Mouse (Mus musculus): ENCODE data around the gene Git2. TPM values are rescaled to one million over a fixed set of nuclear protein-coding genes. Genes with fewer than 3 reads are reported as not detected.

Gene Git2
- polyA plus RNA-seq, 1 experiment from 2014 or later, result 35.2 TPM

Small RNAs within 50 kb of the gene (microRNA-seq; reads per million reads assigned to microRNA genes)
- gene Mir7028, result not detected

Other genes with a start within 250 kb of the Git2 start
- gene Fam222a, start 207.5 kb downstream of the Git2 start, polyA plus RNA-seq (2014; fragmentation: Nextera tagmentation; extraction: Ambion mirVana), result 2.4 and 2.5 TPM in 2 replicates
- 0.53 and 0.55 TPM in 2 replicates for gene Trpv4, start 117.1 kb downstream of the Git2 start, polyA plus RNA-seq (2014; fragmentation: Nextera tagmentation; extraction: Ambion mirVana)
- 69.0 and 73.9 TPM in 2 replicates for gene Gltp, start 84.5 kb downstream of the Git2 start, polyA plus RNA-seq (2014; fragmentation: Nextera tagmentation; extraction: Ambion mirVana)
- gene Tchp, start 67.8 kb downstream of the Git2 start, polyA plus RNA-seq (2014; fragmentation: Nextera tagmentation; extraction: Ambion mirVana), result 14.5 and 16.1 TPM in 2 replicates
- 49.4 and 54.2 TPM in 2 replicates for gene Ankrd13a, start 840 bp downstream of the Git2 start, polyA plus RNA-seq (2014; fragmentation: Nextera tagmentation; extraction: Ambion mirVana)
- gene 1500011B03Rik, start 48.0 kb upstream of the Git2 start, polyA plus RNA-seq (2014; fragmentation: Nextera tagmentation; extraction: Ambion mirVana), result 91.5 and 93.4 TPM in 2 replicates
- gene 4930519G04Rik, start 78.1 kb upstream of the Git2 start, polyA plus RNA-seq (2014; fragmentation: Nextera tagmentation; extraction: Ambion mirVana), result not detected in 2 replicates
- 0.07 TPM in 1 of 2 replicates, not detected in the other for gene Gm9936, start 83.2 kb upstream of the Git2 start, polyA plus RNA-seq (2014; fragmentation: Nextera tagmentation; extraction: Ambion mirVana)
- 1.6 and 1.8 TPM in 2 replicates for gene Oasl2, start 121.4 kb upstream of the Git2 start, polyA plus RNA-seq (2014; fragmentation: Nextera tagmentation; extraction: Ambion mirVana)
- gene Oasl1, start 147.7 kb upstream of the Git2 start, polyA plus RNA-seq (2014; fragmentation: Nextera tagmentation; extraction: Ambion mirVana), result 0.54 and 0.59 TPM in 2 replicates
- 55.2 and 56.8 TPM in 2 replicates for gene 2210016L21Rik, start 166.6 kb upstream of the Git2 start, polyA plus RNA-seq (2014; fragmentation: Nextera tagmentation; extraction: Ambion mirVana)
- not detected in 2 replicates for gene Hnf1a, start 195.6 kb upstream of the Git2 start, polyA plus RNA-seq (2014; fragmentation: Nextera tagmentation; extraction: Ambion mirVana)
- 30.9 and 43.5 TPM in 2 replicates for gene Sppl3, start 235.6 kb upstream of the Git2 start, polyA plus RNA-seq (2014; fragmentation: Nextera tagmentation; extraction: Ambion mirVana)

Measured in limb, embryonic 11.5 days (tissue).